Mouse (Mus musculus) embryo, embryonic 9.5 days (tissue): ENCODE measurements around the gene Pgbd5.
"Not testable (repeated sequence)": the region's sequence is repeated elsewhere in the genome, so short reads cannot be mapped to it uniquely, and the experiment has no call there.

Experiments used
- DNase-seq: peaks from one replicate; pipeline ENCODE4 v3.0.0-alpha.2; 2017; ENCODE audit errors: extremely low spot score

The Pgbd5 gene

GRCm38 (mm10) chr8:124429417-124429816 lies 10.0 kb downstream of the Pgbd5 start:
- DNase-seq = no peak

GRCm38 (mm10) chr8:124428721-124429120 lies 10.7 kb downstream of the Pgbd5 start:
- not testable (repeated sequence) for DNase-seq

GRCm38 (mm10) chr8:124421413-124421812 lies 18.0 kb downstream of the Pgbd5 start:
- DNase-seq = no peak

GRCm38 (mm10) chr8:124418927-124419326 lies 20.5 kb downstream of the Pgbd5 start:
- no peak for DNase-seq

GRCm38 (mm10) chr8:124418185-124418584 lies 21.3 kb downstream of the Pgbd5 start:
- no peak for DNase-seq

- DNase-seq = no peak
Observed at GRCm38 (mm10) chr8:124416646-124417045, 22.8 kb downstream of the Pgbd5 start.

GRCm38 (mm10) chr8:124415789-124416188 lies 23.7 kb downstream of the Pgbd5 start:
- DNase-seq = no peak

- no peak for DNase-seq
Observed at GRCm38 (mm10) chr8:124415002-124415401, 24.5 kb downstream of the Pgbd5 start.

GRCm38 (mm10) chr8:124413244-124413965 lies 26.1 kb downstream of the Pgbd5 start:
- no peak for DNase-seq

- no peak for DNase-seq
Observed at GRCm38 (mm10) chr8:124412496-124413243, 26.8 kb downstream of the Pgbd5 start.

- DNase-seq = no peak
Observed at GRCm38 (mm10) chr8:124404471-124405260, 34.8 kb downstream of the Pgbd5 start.

- DNase-seq = peak; percentile 39
Observed at GRCm38 (mm10) chr8:124403876-124404275, 35.6 kb downstream of the Pgbd5 start.

GRCm38 (mm10) chr8:124399403-124399861 lies 40.0 kb downstream of the Pgbd5 start:
- no peak for DNase-seq

- peak; percentile 42 for DNase-seq
Observed at GRCm38 (mm10) chr8:124398843-124399402, 40.5 kb downstream of the Pgbd5 start.

- DNase-seq = no peak
Observed at GRCm38 (mm10) chr8:124397321-124398065, 42.0 kb downstream of the Pgbd5 start.

- DNase-seq = no peak
Observed at GRCm38 (mm10) chr8:124396531-124396930, 42.9 kb downstream of the Pgbd5 start.

GRCm38 (mm10) chr8:124395392-124395791 lies 44.1 kb downstream of the Pgbd5 start:
- DNase-seq = no peak

- no peak for DNase-seq
Observed at GRCm38 (mm10) chr8:124394951-124395350, 44.5 kb downstream of the Pgbd5 start.

GRCm38 (mm10) chr8:124393927-124394326 lies 45.5 kb downstream of the Pgbd5 start:
- DNase-seq = no peak

GRCm38 (mm10) chr8:124393013-124393412 lies 46.4 kb downstream of the Pgbd5 start:
- no peak for DNase-seq
